Mouse (Mus musculus) liver, adult 2 months (tissue): ENCODE data around the gene Runx1. TPM values are rescaled to one million over a fixed set of nuclear protein-coding genes. Genes with fewer than 3 reads are reported as not detected.
A peak's percentile ranks its signal among the peaks of the same experiment; 100 is the strongest.

ENCODE experiments used
- DNase-seq: peaks from one replicate; pipeline ENCODE4 v3.0.0-alpha.2; 2011; ENCODE audit warnings: low read depth, low spot score; ENCODE audit errors: extremely low read depth
- H3K27ac ChIP-seq: fragments of 200-500 bp; replicated peaks from 2 replicates; pipeline ENCODE4 v1.5.1; 2012; ENCODE audit warnings: low read depth, mild to moderate bottlenecking, control low read depth, inconsistent platforms, low read length; ENCODE audit not compliant: insufficient read depth
- H3K27me3 ChIP-seq: fragments of 200-500 bp; 2 replicates; pipeline ENCODE4 v1.6.1; 2012; ENCODE audit warnings: mild to moderate bottlenecking, moderate library complexity, low read length, inconsistent platforms; ENCODE audit not compliant: control insufficient read depth, insufficient read depth
- H3K36me3 ChIP-seq: fragments of 200-500 bp; 2 replicates; pipeline ENCODE4 v1.6.1; 2012; ENCODE audit warnings: low read length, inconsistent platforms; ENCODE audit not compliant: control insufficient read depth, insufficient read depth
- H3K4me1 ChIP-seq: fragments of 200-500 bp; 2 replicates; pipeline ENCODE4 v1.6.1; 2011; ENCODE audit warnings: low read length; ENCODE audit not compliant: control insufficient read depth, insufficient read depth
- H3K4me3 ChIP-seq: fragments of 200-500 bp; 2 replicates; pipeline ENCODE4 v1.5.1; 2011; ENCODE audit warnings: low read depth, mild to moderate bottlenecking, control low read depth, low read length, moderate library complexity; ENCODE audit not compliant: insufficient read depth
- H3K79me2 ChIP-seq: fragments of 200-500 bp; 2 replicates; pipeline ENCODE4 v1.6.1; 2012; ENCODE audit warnings: inconsistent platforms, mild to moderate bottlenecking, low read length, moderate library complexity; ENCODE audit not compliant: control insufficient read depth, insufficient read depth
- H3K9ac ChIP-seq: fragments of 200-500 bp; 2 replicates; pipeline ENCODE4 v1.6.1; 2012; ENCODE audit warnings: low read depth, mild to moderate bottlenecking, control low read depth, inconsistent platforms, low read length
- CTCF ChIP-seq: fragments of 200-500 bp; IDR thresholded peaks from 2 replicates; pipeline ENCODE4 v1.5.1; 2011; ENCODE audit warnings: low read depth, low read length, control low read depth
- POLR2A ChIP-seq: fragments of 200-500 bp; IDR thresholded peaks from 2 replicates; pipeline ENCODE4 v1.6.1; 2011; ENCODE audit warnings: low read length, control low read depth; ENCODE audit not compliant: insufficient read depth; ENCODE audit errors: extremely low read depth
- WGBS: fragments of 180-500 bp; shearing (Covaris S2); methylation state at CpG from one replicate; pipeline ENCODE4 v1.1.7; 2018; 5-methylcytosine and 5-hydroxymethylcytosine counted together
- polyA plus RNA-seq: library from polyadenylated mRNA; depleted of rRNA; stranded (reverse); fragments of >200 nt; gene quantifications from 2 replicates; pipeline ENCODE4 v1.2.3, GENCODE M21; 2012
- total RNA-seq: library from RNA; depleted of rRNA; stranded (reverse); fragments of >200 nt; gene quantifications from 2 replicates; pipeline ENCODE4 v1.2.3, GENCODE M21; 2014

The Runx1 gene
- total and polyA plus RNA-seq, 2 experiments: 0.55 to 0.74 TPM

GRCm38 (mm10) chr16:92820451-92820850 is 5.5 kb downstream of the Runx1 start:
- no peak overlapping the region for H3K4me3 ChIP-seq
- no peak overlapping the region for H3K9ac ChIP-seq
- 70% methylated on average over 6 of the region's 6 CpGs for WGBS
- H3K79me2 ChIP-seq: no peaks in the 10 kb centered on the region
- TF ChIP-seq POLR2A: no peak
- TF ChIP-seq CTCF: no peak
- 0 out of 2 replicates have a peak, but pooled peaks cover 2% of the 10 kb centered on the region for H3K27me3 ChIP-seq
- no peaks in the 10 kb centered on the region for H3K4me1 ChIP-seq
- H3K36me3 ChIP-seq: no peaks in the 10 kb centered on the region
- no peak for DNase-seq
- no peak overlapping the region for H3K27ac ChIP-seq

GRCm38 (mm10) chr16:92818480-92819269 is 7.3 kb downstream of the Runx1 start:
- 61% methylated on average over 8 of the region's 8 CpGs for WGBS
- no peak overlapping the region for H3K27ac ChIP-seq
- no peaks in the 10 kb centered on the region for H3K4me1 ChIP-seq
- no peaks in the 10 kb centered on the region for H3K36me3 ChIP-seq
- DNase-seq: peak; percentile 21
- H3K79me2 ChIP-seq: no peaks in the 10 kb centered on the region
- no peak overlapping the region for H3K9ac ChIP-seq
- no peak overlapping the region for H3K4me3 ChIP-seq
- H3K27me3 ChIP-seq: 0 out of 2 replicates have a peak, but pooled peaks cover 2% of the 10 kb centered on the region
- TF ChIP-seq CTCF (no peak), POLR2A (no peak)

GRCm38 (mm10) chr16:92816092-92816491 is 9.9 kb downstream of the Runx1 start:
- TF ChIP-seq CTCF: no peak
- no peak for TF ChIP-seq POLR2A
- Histone ChIP-seq H3K79me2 (no peaks in the 10 kb centered on the region), H3K4me3 (no peak overlapping the region), H3K4me1 (no peaks in the 10 kb centered on the region), H3K27ac (no peak overlapping the region), H3K9ac (no peak overlapping the region), H3K36me3 (no peaks in the 10 kb centered on the region), H3K27me3 (0 out of 2 replicates have a peak, but pooled peaks cover 2% of the 10 kb centered on the region)
- DNase-seq: no peak
- 83% methylated on average over 7 of the region's 7 CpGs for WGBS

GRCm38 (mm10) chr16:92815195-92815527 is 10.8 kb downstream of the Runx1 start:
- TF ChIP-seq CTCF: no peak
- TF ChIP-seq POLR2A: no peak
- H3K79me2 ChIP-seq: no peaks in the 10 kb centered on the region
- no peaks in the 10 kb centered on the region for H3K4me1 ChIP-seq
- 93% methylated on average over 2 of the region's 2 CpGs for WGBS
- H3K27ac ChIP-seq: no peak overlapping the region
- H3K9ac ChIP-seq: no peak overlapping the region
- no peak for DNase-seq
- H3K4me3 ChIP-seq: no peak overlapping the region
- no peaks in the 10 kb centered on the region for H3K36me3 ChIP-seq
- H3K27me3 ChIP-seq: 0 out of 2 replicates have a peak, but pooled peaks cover under 1% of the 10 kb centered on the region

GRCm38 (mm10) chr16:92814366-92815194 is 11.4 kb downstream of the Runx1 start:
- Histone ChIP-seq H3K4me3 (no peak overlapping the region), H3K27ac (no peak overlapping the region), H3K79me2 (no peaks in the 10 kb centered on the region), H3K9ac (no peak overlapping the region), H3K27me3 (no peaks in the 10 kb centered on the region), H3K36me3 (no peaks in the 10 kb centered on the region), H3K4me1 (no peaks in the 10 kb centered on the region)
- 79% methylated on average over 5 of the region's 5 CpGs for WGBS
- no peak for DNase-seq
- TF ChIP-seq POLR2A (no peak), CTCF (no peak)

- no peak for DNase-seq
- 57% methylated on average over 3 of the region's 3 CpGs for WGBS
- no peaks in the 10 kb centered on the region for H3K4me1 ChIP-seq
- no peaks in the 10 kb centered on the region for H3K79me2 ChIP-seq
- no peaks in the 10 kb centered on the region for H3K36me3 ChIP-seq
- no peaks in the 10 kb centered on the region for H3K27me3 ChIP-seq
- no peak overlapping the region for H3K9ac ChIP-seq
- no peak overlapping the region for H3K27ac ChIP-seq
- no peak overlapping the region for H3K4me3 ChIP-seq
- no peak for TF ChIP-seq CTCF
- TF ChIP-seq POLR2A: no peak
These were observed 13.5 kb downstream of the Runx1 start for GRCm38 (mm10) chr16:92812405-92812804.
